In the genomic region with DNA sequence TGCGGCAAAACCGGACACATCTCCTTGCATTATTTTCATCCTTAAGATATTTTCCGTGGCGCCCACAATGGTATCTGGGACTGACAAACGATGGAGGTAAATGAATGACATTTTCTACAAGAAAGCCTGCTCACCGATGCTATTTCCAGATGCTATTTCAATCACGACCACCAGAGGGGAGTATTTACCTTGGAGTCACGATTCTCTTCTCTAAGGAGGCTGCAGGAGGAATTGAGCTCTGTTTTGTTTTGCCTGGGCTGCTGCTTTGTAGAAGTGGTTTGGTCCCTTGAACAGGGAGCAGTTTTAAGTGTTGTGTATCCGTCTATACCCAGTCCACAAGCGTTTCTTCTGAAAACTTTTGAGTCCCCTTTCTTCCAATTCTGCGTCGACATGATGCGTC, we compare ENCODE assay signal across 9 mouse cellular contexts.
DNase-seq lines count a peak whose midpoint lies in the region; ATAC-seq and TF ChIP-seq lines count a peak whose summit lies in the region.
"Had no signal": no experiment of that assay in that cellular context is flagged by ENCODE, and none has a peak within 500 bp of the region (broad histone marks: within the 10 kb centered on the region; RNA-seq: fewer than 3 reads in every experiment).

No protein-coding gene starts in this region.

- H3K9me3 ChIP-seq in kidney, postnatal 0 days (replicated peaks; ENCODE audit: low read length): no peaks in the 10 kb centered on the region
- H3K9me3 ChIP-seq in liver, embryonic 11.5 days (ENCODE audit: control insufficient read depth, low read length): no peaks in the 10 kb centered on the region
- H3K9me3 ChIP-seq in neural tube, embryonic 13.5 days: no peaks in the 10 kb centered on the region
- H3K9me3 ChIP-seq: heart, embryonic 13.5 days had no signal

- H3K4me1 ChIP-seq in kidney, postnatal 0 days (replicated peaks; ENCODE audit: insufficient read depth, low read length): no peaks in the 10 kb centered on the region
- no peaks in the 10 kb centered on the region for H3K4me1 ChIP-seq in liver, embryonic 11.5 days (replicated peaks; ENCODE audit: control insufficient read depth, insufficient read depth, low read length)
- H3K4me1 ChIP-seq in neural tube, embryonic 13.5 days (replicated peaks): peaks cover 5% of the 10 kb centered on the region; the same call in 1 of the 2 replicates

- no peak overlapping the region for H3K9ac ChIP-seq in kidney, postnatal 0 days (ENCODE audit: low read depth, low read length)
- H3K9ac ChIP-seq in liver, embryonic 11.5 days (ENCODE audit: low read depth, low read length): no peak overlapping the region
- H3K9ac ChIP-seq in neural tube, embryonic 13.5 days: no peak overlapping the region
- H3K9ac ChIP-seq: heart, embryonic 13.5 days had no signal

- no peaks in the 10 kb centered on the region for H3K36me3 ChIP-seq in kidney, postnatal 0 days (ENCODE audit: insufficient read depth, low read length)
- no peaks in the 10 kb centered on the region for H3K36me3 ChIP-seq in liver, embryonic 11.5 days (ENCODE audit: control insufficient read depth, insufficient read depth, low read length)
- no peaks in the 10 kb centered on the region for H3K36me3 ChIP-seq in neural tube, embryonic 13.5 days
- H3K36me3 ChIP-seq: heart, embryonic 13.5 days had no signal

- H3K4me3 ChIP-seq in kidney, postnatal 0 days (replicated peaks; ENCODE audit: low read depth, low read length): no peak overlapping the region
- H3K4me3 ChIP-seq in liver, embryonic 11.5 days (ENCODE audit: low read depth, low read length): no peak overlapping the region
- H3K4me3 ChIP-seq in neural tube, embryonic 13.5 days: no peak overlapping the region
- H3K4me3 ChIP-seq: heart, embryonic 13.5 days had no signal

- no peak for ATAC-seq in kidney, postnatal 0 days (replicated peaks; ENCODE audit: low FRiP score, low read depth)
- 0 out of 2 replicates have a peak, but pooled peaks have one; percentile 29 for ATAC-seq in liver, embryonic 11.5 days (replicated peaks; ENCODE audit: low FRiP score)
- ATAC-seq in neural tube, embryonic 13.5 days (ENCODE audit: low read depth): peak; percentile 69; the same call in 1 of the 2 replicates

- no peak overlapping the region for H3K27ac ChIP-seq in kidney, postnatal 0 days
- no peak overlapping the region for H3K27ac ChIP-seq in liver, embryonic 11.5 days (ENCODE audit: low read depth, low read length)
- H3K27ac ChIP-seq in neural tube, embryonic 13.5 days (replicated peaks): no peak overlapping the region
- H3K27ac ChIP-seq: heart, embryonic 13.5 days had no signal

- WGBS in kidney, postnatal 0 days: 25% methylated on average over 13 of the region's 13 CpGs
- 28% methylated on average over 13 of the region's 13 CpGs for whole genome bisulfite sequencing in liver, embryonic 11.5 days
- WGBS in neural tube, embryonic 13.5 days: 27% methylated on average over 13 of the region's 13 CpGs

- no peaks in the 10 kb centered on the region for H3K27me3 ChIP-seq in kidney, postnatal 0 days (ENCODE audit: insufficient read depth, low read length)
- no peaks in the 10 kb centered on the region for H3K27me3 ChIP-seq in liver, embryonic 11.5 days (replicated peaks; ENCODE audit: control insufficient read depth, insufficient read depth, low read length)
- H3K27me3 ChIP-seq in neural tube, embryonic 13.5 days: no peaks in the 10 kb centered on the region
- H3K27me3 ChIP-seq: heart, embryonic 13.5 days had no signal

- peak; percentile 95 for TF ChIP-seq CTCF in kidney, postnatal 0 days (IDR thresholded peaks at IDR 0.05; ENCODE audit: low read depth)

- no peak overlapping the region for H3K4me2 ChIP-seq in kidney, postnatal 0 days (ENCODE audit: low read length)
- H3K4me2 ChIP-seq in liver, embryonic 11.5 days: no peak overlapping the region
- H3K4me2 ChIP-seq in neural tube, embryonic 13.5 days: no peak overlapping the region
- H3K4me2 ChIP-seq: heart, embryonic 13.5 days had no signal

- peak; percentile 44 for DNase-seq in urinary bladder, postnatal 25 days (ENCODE audit: low spot score)
- no peak for DNase-seq in urinary bladder, postnatal 10 days (ENCODE audit: low spot score)
- peak; percentile 27 for DNase-seq in cerebellum, adult 8-10 months
- peak; percentile 6 to 45 for DNase-seq in frontal cortex, postnatal 14 days (ENCODE audit: low spot score in 2 of 2)
- DNase-seq in kidney, postnatal 0 days (ENCODE audit: low spot score): peak; percentile 88
- DNase-seq in liver, embryonic 11.5 days (ENCODE audit: low spot score): peak; percentile 33
- no peak for DNase-seq in ovary, adult 18-20 months (ENCODE audit: low spot score)

Comparison
In these comparisons a context has a peak if more than half of its experiments do, and no peak if none do; other contexts are left out.
1. DNase-seq: peak in urinary bladder, postnatal 25 days (single experiment), cerebellum, adult 8-10 months (single experiment), frontal cortex, postnatal 14 days (2 of 2), kidney, postnatal 0 days (single experiment) and liver, embryonic 11.5 days (single experiment); none in urinary bladder, postnatal 10 days (single experiment) and ovary, adult 18-20 months (single experiment).